Mouse (Mus musculus): Measurements from ENCODE around the gene Proser3.

DNA sequence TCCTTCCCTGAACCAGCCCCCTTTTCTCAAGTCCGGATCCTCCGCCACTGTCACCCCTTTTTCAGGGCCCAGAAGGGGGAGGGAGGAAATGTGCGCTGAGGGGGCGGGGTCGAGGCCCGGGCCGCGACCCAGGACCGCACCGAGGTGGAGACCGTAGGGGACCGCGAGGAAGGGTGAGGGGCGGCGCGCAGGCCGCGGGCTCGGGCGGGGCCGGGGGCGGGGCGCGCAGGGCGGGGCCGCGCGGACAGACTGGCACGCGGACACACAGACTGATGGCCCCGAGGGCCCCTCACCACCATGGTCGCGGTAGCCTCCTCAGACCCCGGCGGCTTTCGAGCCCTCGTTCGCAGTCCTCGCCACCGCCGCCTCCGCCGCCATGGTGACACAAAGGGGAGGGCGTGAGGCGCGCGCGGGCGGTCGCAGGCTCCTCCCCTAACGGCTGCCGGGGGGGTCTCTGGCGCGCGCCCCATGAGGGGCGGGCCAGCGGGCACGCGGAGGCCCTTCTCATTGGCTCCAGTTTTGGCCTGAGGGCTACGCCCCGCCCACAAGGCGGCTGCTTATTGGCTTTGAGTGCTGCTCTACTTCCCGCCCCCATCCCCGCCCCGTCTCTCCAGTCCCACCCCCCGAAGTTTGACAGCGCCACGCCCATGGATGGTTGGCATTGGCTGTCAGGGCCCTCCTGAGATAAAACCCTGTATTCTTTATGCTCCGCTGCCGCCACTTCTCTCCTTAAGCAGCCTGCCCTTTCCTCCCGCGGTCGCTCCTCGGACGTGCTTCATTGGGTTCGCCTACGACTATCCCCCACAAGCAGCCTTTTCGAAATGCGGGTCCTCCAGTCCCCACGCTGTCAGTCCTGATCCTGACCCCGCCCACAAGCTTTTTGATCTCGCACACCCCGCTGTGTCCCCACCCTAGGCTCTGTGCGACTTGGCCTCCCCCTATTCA, 17.2 kb downstream of the Proser3 start, which contains the start of gene Arhgap33:
- no peak for TF ChIP-seq POLR2A (IDR thresholded peaks at IDR 0.05; ENCODE audit: low read depth, low read length)
- no peak for TF ChIP-seq CTCF (IDR thresholded peaks at IDR 0.05; ENCODE audit: extremely low read depth, insufficient read depth, insufficient read length, insufficient replicate concordance)
